Comparison of ENCODE assay signal across 9 mouse cellular contexts in genomic region chr2:130362511-130363026, GRCm38 (mm10). TPM values are rescaled to one million over a fixed set of nuclear protein-coding genes. Genes with fewer than 3 reads are reported as not detected.
A peak's percentile ranks its signal among the peaks of the same experiment; 100 is the strongest.
DNase-seq lines count a peak whose midpoint lies in the region; ATAC-seq and TF ChIP-seq lines count a peak whose summit lies in the region.
"Had no signal": no experiment of that assay in that cellular context is flagged by ENCODE, and none has a peak within 500 bp of the region (broad histone marks: within the 10 kb centered on the region; RNA-seq: fewer than 3 reads in every experiment).

No protein-coding gene starts in this region.

- no peak overlapping the region for H3K4me2 ChIP-seq in lung, embryonic 15.5 days

- TF ChIP-seq POLR2A in thymus, adult 2 months (IDR thresholded peaks at IDR 0.05; ENCODE audit: control insufficient read depth, extremely low read depth, insufficient read depth, low read length, poor library complexity) = no peak

- no peak overlapping the region for H3K9ac ChIP-seq in lung, embryonic 15.5 days

- no peak for TF ChIP-seq CTCF in thymus, adult 2 months (IDR thresholded peaks at IDR 0.05; ENCODE audit: borderline replicate concordance, control insufficient read depth, extremely low read depth, insufficient read depth, low read length, poor library complexity)

- H3K27me3 ChIP-seq in thymus, adult 2 months (ENCODE audit: control insufficient read depth, insufficient read depth, low read length) = peaks cover 17% of the 10 kb centered on the region; the same call in 1 of the 2 replicates
- H3K27me3 ChIP-seq in lung, embryonic 15.5 days = peaks cover 70% of the 10 kb centered on the region

- peak; percentile 7; the same call in 1 of the 2 replicates for ATAC-seq in lung, embryonic 15.5 days (ENCODE audit: borderline replicate concordance, extremely low read depth, low FRiP score, low TSS enrichment)
- no peak for ATAC-seq in erythroblast, adult 5-6 weeks (replicated peaks; ENCODE audit: low FRiP score, poor library complexity, severe bottlenecking)

- no peaks in the 10 kb centered on the region for H3K36me3 ChIP-seq in thymus, adult 2 months (ENCODE audit: control insufficient read depth, insufficient read depth, low read length)
- H3K36me3 ChIP-seq in lung, embryonic 15.5 days = no peaks in the 10 kb centered on the region

- no peaks in the 10 kb centered on the region; the same call in 1 of the 2 replicates for H3K4me1 ChIP-seq in thymus, adult 2 months (replicated peaks; ENCODE audit: control insufficient read depth, insufficient read depth, low read length)
- 0 out of 2 replicates have a peak, but pooled peaks cover 3% of the 10 kb centered on the region for H3K4me1 ChIP-seq in lung, embryonic 15.5 days

- no peak overlapping the region for H3K4me3 ChIP-seq in thymus, adult 2 months (ENCODE audit: control insufficient read depth, insufficient read depth, low read length)
- no peak overlapping the region for H3K4me3 ChIP-seq in lung, embryonic 15.5 days

- H3K9me3 ChIP-seq in lung, embryonic 15.5 days = no peaks in the 10 kb centered on the region

- peak; percentile 39 for DNase-seq in thymus, adult 2 months
- DNase-seq in thymus, adult 18-20 months = no peak
- DNase-seq in c-Kit-positive CD71-positive TER-119-negative erythroid progenitor cells, embryonic 14.5 days (ENCODE audit: low read depth) = peak; percentile 23
- peak; percentile 8 for DNase-seq in heart, adult 8-10 months (ENCODE audit: low spot score)
- DNase-seq in kidney, postnatal 10 days = peak; percentile 81
- DNase-seq in right cerebral cortex, postnatal 10 days (ENCODE audit: low spot score in 2 of 2) = peak; percentile 35 to 68

- 8% methylated on average over 14 of the region's 14 CpGs for WGBS in thymus, adult 2 months
- 3% methylated on average over 14 of the region's 14 CpGs for WGBS in lung, embryonic 15.5 days

- H3K27ac ChIP-seq in thymus, adult 2 months (ENCODE audit: control insufficient read depth, insufficient read depth, low read length) = no peak overlapping the region
- no peak overlapping the region for H3K27ac ChIP-seq in lung, embryonic 15.5 days

RNA-seq across cellular contexts. Expression of gene Cpxm1, which starts 34.8 kb away (rescaled TPM):
- polyA plus RNA-seq in thymus, adult 2 months (2012; rRNA removed) = 7.2 and 9.6 TPM in 2 replicates
- 1 to 10 TPM; 2.6 to 5.2 (median 3.8) TPM for total RNA-seq in heart, adult 8-10 months (2022)
- polyA plus RNA-seq in lung, embryonic 15.5 days (2015; fragmentation: Nextera tagmentation; extraction: Ambion mirVana) = 61.9 and 69.1 TPM in 2 replicates
- not detected in 2 replicates for total RNA-seq in erythroblast, adult 5-6 weeks (2015; ENCODE audit: low replicate concordance)
- total RNA-seq in erythroblast, adult 5-6 weeks (2017; ENCODE audit: low replicate concordance) = not detected in 2 replicates

RNA-seq across cellular contexts. Expression of gene Gm28372, which starts 42.5 kb away (rescaled TPM):
- not detected in 2 replicates for polyA plus RNA-seq in thymus, adult 2 months (2012; rRNA removed)
- total RNA-seq in heart, adult 8-10 months (2022) = not detected
- polyA plus RNA-seq in lung, embryonic 15.5 days (2015; fragmentation: Nextera tagmentation; extraction: Ambion mirVana) = not detected in 2 replicates
- not detected in 2 replicates for total RNA-seq in erythroblast, adult 5-6 weeks (2015; ENCODE audit: low replicate concordance)
- not detected in 2 replicates for total RNA-seq in erythroblast, adult 5-6 weeks (2017; ENCODE audit: low replicate concordance)
- polyA plus RNA-seq: frontal cortex, adult 2 months had no signal

RNA-seq across cellular contexts. Expression of gene 1700020A23Rik, which starts 42.5 kb away (rescaled TPM):
- polyA plus RNA-seq in thymus, adult 2 months (2012; rRNA removed) = 0.26 TPM in 1 of 2 replicates, not detected in the other
- not detected for total RNA-seq in heart, adult 8-10 months (2022)
- polyA plus RNA-seq in lung, embryonic 15.5 days (2015; fragmentation: Nextera tagmentation; extraction: Ambion mirVana) = not detected in 2 replicates
- not detected in 2 replicates for total RNA-seq in erythroblast, adult 5-6 weeks (2015; ENCODE audit: low replicate concordance)
- total RNA-seq in erythroblast, adult 5-6 weeks (2017; ENCODE audit: low replicate concordance) = not detected in 2 replicates
- polyA plus RNA-seq: frontal cortex, adult 2 months had no signal

RNA-seq across cellular contexts. Expression of gene Tmem239, which starts 43.7 kb away (rescaled TPM):
- polyA plus RNA-seq in thymus, adult 2 months (2012; rRNA removed) = not detected in 2 replicates
- not detected for total RNA-seq in heart, adult 8-10 months (2022)
- not detected in 2 replicates for polyA plus RNA-seq in lung, embryonic 15.5 days (2015; fragmentation: Nextera tagmentation; extraction: Ambion mirVana)
- not detected in 2 replicates for total RNA-seq in erythroblast, adult 5-6 weeks (2015; ENCODE audit: low replicate concordance)
- not detected in 2 replicates for total RNA-seq in erythroblast, adult 5-6 weeks (2017; ENCODE audit: low replicate concordance)
- polyA plus RNA-seq: frontal cortex, adult 2 months had no signal

Comparison
In these comparisons a context has a peak if more than half of its experiments do, and no peak if none do; other contexts are left out.
1. DNase-seq: peak in thymus, adult 2 months (single experiment), c-Kit-positive CD71-positive TER-119-negative erythroid progenitor cells, embryonic 14.5 days (single experiment), heart, adult 8-10 months (single experiment), kidney, postnatal 10 days (single experiment) and right cerebral cortex, postnatal 10 days (2 of 2); none in thymus, adult 18-20 months (0 of 2).